Mouse (Mus musculus) ovary, adult 18-20 months (tissue): ENCODE measurements around the gene Gm49425.

ENCODE experiments used
- DNase-seq: peaks from one replicate; pipeline ENCODE4 v3.0.0; 2022; ENCODE audit warnings: low spot score, mixed read lengths

Gene Gm49425

DNA sequence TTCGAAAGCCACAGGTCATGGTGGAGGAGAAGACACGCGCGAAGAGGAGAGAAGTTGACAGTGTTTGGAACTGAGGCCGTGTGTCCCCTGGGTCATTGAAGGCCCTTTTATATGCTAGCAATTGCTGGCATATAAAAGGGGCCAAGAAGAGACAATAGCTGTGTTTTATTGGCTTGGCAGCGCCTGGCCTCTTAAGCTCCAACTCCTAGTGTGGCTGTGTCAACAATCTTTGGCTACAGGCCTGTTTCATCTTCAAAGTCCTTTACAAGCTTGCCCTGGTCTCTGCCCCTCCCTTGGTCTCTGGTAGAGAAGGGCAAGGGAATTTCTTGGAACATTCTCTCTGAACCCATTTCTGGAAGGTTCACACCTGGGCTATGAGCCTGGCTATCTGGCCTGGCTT, 25.6 kb downstream of the Gm49425 start, which contains the start of gene Krt83:
Gene Krt83, minus strand, starts transcription at position 82 of the 400 bp plus-strand sequence.
- no peak for DNase-seq

DNA sequence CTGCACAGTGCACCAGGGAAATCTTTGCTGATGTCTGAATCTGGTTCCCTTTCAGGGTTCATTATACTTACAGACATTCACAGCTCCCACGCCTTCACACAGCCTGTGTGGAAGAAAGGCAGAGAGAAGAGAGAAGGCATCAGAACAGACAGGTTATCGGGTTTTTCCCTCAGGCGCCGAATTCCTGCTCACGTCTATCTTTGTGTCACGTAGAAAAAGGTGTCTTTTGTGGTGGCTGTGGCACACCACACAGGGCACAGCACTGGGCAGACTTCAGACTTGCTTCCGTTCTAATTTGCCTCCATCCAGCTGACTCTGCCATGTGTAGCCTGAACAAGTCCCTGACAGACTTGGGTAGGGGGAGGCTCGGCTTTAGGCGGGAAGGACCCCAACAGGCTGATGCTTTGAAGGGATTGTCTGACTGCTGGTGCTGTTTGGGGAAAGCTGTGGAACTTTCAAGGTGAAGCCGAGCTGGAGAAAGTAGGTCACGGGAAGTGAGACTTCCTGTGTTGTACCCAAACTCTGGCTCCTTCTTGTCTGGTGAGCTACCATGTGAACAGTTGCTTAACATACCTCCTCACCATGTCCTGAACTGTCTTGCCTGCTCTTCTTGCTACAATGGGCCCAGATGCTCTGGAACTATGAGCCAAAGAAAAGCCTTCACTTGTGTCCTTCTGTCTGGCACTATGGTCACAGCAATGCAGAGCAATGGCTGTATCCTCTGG, 31.0 kb downstream of the Gm49425 start:
- DNase-seq = no peak

DNA sequence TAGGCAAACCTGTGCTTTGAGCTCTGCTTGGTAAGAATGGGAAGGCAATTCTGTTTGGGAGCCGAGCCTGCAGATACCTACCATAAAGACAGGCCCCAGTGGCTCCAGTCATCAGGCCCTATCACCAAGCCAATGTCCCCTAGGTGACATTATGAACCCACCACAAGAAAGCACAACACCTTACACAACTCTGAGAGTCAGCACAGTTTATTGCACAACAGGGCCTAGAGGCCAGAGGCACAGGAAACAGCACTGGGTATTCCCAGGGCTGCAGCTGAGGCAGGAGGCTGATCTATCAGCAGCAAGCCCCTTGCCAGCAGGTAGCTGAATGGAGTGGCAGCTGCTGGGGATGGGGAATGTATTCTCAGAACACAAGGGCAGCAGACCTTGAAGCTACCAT, 32.1 kb downstream of the Gm49425 start:
- no peak for DNase-seq

DNA sequence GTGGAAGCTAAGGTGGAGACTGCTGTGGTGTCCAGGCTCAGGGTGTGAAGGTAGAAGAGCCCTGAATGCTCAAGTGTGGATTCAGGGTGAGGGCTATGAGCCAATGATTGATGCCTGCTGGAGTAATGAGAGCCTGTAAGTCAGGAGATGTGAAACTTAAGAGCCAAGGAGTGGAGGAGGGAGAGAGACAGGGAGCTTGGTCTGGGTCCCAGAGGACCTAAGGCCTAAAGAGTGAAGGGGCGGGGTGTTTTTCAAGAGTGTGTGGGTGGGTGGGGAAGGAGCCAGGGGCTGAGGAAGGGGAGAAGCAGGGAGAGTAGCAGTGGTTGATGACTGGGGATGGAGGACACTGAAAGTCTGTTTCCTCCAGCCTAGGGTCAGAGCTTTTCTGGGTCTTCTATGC, 33.4 kb downstream of the Gm49425 start:
- no peak for DNase-seq

DNA sequence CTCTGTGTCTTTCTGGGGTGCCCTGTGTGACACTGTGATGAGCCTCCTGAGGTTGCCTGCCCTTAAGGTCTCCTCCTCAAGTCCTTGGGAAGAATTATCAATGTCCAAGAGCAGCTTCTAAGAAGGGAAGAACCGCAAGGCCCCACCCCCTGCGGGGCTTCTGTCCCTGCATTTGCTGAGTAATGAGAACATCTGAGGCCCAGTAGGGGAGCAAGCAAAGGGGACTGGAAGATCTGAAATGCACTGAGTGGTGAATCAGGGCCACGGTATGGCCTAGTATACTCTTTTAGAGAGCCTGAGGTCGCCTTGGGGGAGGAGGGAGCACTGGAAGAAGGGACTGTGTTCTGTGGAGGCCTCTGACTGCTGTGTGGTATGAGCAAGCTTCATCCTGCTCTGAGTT, 35.0 kb downstream of the Gm49425 start:
- DNase-seq = no peak

DNA sequence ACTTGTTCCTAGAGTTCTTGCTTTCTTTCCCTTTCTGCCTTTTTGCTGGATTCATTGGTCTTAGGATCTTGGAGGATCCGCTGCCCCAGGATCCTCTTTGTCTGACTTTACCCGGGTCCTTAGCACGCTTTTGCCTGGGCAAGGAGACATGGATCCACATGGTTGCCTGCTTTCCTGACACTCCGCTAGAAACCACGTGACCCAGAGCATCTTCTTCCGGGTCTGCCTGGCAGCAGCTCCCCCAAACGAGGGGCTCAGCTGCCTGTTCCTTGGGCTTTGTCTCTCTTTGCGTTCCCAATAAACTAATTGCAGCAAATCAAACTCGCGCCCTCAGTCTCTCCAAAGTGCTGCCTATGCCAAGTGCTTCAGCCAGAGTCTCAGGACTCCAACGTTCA, 37.4 kb downstream of the Gm49425 start:
- no peak for DNase-seq

DNA sequence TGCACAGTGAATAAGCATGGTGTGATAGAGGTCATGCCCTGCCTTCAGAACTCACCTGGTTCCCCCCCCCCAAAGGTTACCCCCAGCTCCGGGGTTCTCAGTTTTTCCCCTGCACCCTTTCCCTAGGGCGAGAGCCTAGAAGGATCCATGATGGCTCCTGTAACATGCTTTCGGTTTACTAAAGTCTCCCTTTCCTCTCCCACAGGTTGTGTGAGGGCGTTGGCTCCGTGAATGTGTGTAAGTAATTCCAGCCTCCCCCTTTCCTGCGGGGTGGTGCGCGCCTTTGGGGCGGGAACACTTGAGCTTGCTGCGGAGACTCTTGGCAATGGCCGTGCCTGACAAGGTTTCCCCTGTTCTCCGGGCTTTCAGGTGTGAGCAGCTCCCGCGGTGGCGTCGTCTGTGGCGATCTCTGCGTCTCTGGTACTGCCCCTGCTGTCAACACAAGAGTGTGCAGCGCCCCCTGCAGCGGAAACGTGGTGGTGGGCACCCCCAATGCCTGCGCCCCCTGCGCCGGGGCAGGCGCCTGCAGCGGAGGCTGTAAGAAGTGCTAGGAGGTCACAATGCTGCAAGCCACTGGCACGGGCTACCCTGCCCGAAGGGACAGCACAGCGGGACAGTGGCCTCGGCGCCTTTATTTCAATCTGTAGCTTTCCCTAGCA, 37.9 kb downstream of the Gm49425 start:
- peak; percentile 10 for DNase-seq

DNA sequence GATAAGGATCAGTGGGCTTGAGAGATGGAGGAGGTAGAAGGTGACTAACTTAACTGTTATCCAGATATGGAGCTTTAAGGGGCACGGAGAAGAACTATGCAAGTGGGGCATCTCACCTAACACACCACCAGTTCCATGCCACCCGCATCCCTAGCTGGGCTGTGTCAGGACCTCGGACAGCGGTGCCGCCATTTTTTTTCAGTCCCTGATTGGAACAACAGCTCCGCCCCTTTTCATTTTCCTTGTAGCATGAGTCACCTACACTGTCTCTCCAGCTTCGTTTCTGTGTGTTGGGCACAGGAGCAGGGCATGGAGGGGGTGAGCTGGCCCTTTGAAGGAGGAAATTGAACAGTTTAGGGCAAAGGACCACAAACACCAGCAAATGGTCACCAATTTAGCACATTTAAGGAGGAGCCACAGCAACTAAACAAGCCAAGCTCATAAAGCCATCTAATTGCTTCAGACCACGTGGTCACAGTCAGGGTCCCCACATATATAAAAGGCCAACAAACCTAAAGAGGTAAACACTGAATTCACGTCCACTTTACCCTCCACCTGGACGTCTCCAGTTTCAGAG, 44.0 kb downstream of the Gm49425 start, which contains the start of gene Krt86:
Gene Krt86, plus strand, starts transcription at position 527 of the 577 bp plus-strand sequence.
- DNase-seq = no peak

DNA sequence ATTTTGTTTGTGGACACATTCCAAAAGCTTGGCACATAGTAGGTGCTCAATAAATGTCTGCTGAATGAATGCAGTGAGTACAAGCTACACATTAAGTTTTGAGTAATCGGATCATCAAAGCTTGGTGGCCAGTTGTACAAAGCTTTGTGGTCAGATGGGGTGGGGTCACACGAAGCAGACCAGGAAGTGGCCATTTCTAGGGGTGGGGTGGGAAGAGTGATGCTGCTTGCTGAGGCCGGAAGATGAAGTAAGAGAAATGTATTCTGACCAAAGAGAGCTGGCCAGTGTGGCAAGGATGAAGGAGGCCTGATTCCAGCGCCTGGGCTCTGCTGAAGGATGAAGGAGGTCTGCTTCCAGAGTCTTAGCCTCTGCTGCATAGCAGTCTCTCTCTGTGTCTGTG, 48.0 kb downstream of the Gm49425 start:
- DNase-seq = no peak
